Mouse (Mus musculus) embryonic facial prominence, embryonic 15.5 days (tissue): ENCODE results near the gene Sv2b. TPM values are rescaled to one million over a fixed set of nuclear protein-coding genes. Genes with fewer than 3 reads are reported as not detected.

Experiments used
- ATAC-seq: fragments of 200-750 bp; cut with Nextera tagmentation; 2 replicates; pipeline ENCODE4 v1.8.0; 2017; ENCODE audit warnings: low read depth, moderate TSS enrichment; ENCODE audit not compliant: insufficient number of reproducible peaks, low FRiP score, low TSS enrichment
- H3K27ac ChIP-seq: fragments of 300-500 bp; sonication (generic); replicated peaks from 2 replicates; pipeline ENCODE4 v1.5.1; 2015; ENCODE audit warnings: mild to moderate bottlenecking, inconsistent platforms
- H3K27me3 ChIP-seq: fragments of 300-500 bp; sonication (generic); 2 replicates; pipeline ENCODE4 v1.6.1; 2015; ENCODE audit warnings: inconsistent platforms
- H3K36me3 ChIP-seq: fragments of 300-500 bp; sonication (generic); 2 replicates; pipeline ENCODE4 v1.6.1; 2015; ENCODE audit warnings: mild to moderate bottlenecking, inconsistent platforms
- H3K4me1 ChIP-seq: fragments of 300-500 bp; sonication (generic); 2 replicates; pipeline ENCODE4 v1.6.1; 2015; ENCODE audit warnings: inconsistent platforms
- H3K4me2 ChIP-seq: fragments of 300-500 bp; sonication (generic); replicated peaks from 2 replicates; pipeline ENCODE4 v1.6.1; 2015; ENCODE audit warnings: mild to moderate bottlenecking, inconsistent platforms
- H3K4me3 ChIP-seq: fragments of 300-500 bp; sonication (generic); replicated peaks from 2 replicates; pipeline ENCODE4 v1.5.1; 2015; ENCODE audit warnings: mild to moderate bottlenecking, inconsistent platforms
- H3K9ac ChIP-seq: fragments of 300-500 bp; sonication (generic); 2 replicates; pipeline ENCODE4 v1.6.1; 2015; ENCODE audit warnings: inconsistent platforms
- H3K9me3 ChIP-seq: fragments of 300-500 bp; sonication (generic); replicated peaks from 2 replicates; pipeline ENCODE4 v1.6.1; 2016; ENCODE audit warnings: inconsistent platforms
- WGBS: fragments of 180-500 bp; shearing (Covaris S2); methylation state at CpG from one replicate; pipeline ENCODE4 v1.1.7; 2015; 5-methylcytosine and 5-hydroxymethylcytosine counted together
- polyA plus RNA-seq: library from polyadenylated mRNA; unstranded; fragments of >200 nt; fragmentation: Nextera tagmentation; extraction: Ambion mirVana; gene quantifications from 2 replicates; pipeline ENCODE4 v1.2.1, GENCODE M21; 2015

Sv2b gene
- polyA plus RNA-seq, 1 experiment from 2014 or later, result 2.3 TPM

DNA sequence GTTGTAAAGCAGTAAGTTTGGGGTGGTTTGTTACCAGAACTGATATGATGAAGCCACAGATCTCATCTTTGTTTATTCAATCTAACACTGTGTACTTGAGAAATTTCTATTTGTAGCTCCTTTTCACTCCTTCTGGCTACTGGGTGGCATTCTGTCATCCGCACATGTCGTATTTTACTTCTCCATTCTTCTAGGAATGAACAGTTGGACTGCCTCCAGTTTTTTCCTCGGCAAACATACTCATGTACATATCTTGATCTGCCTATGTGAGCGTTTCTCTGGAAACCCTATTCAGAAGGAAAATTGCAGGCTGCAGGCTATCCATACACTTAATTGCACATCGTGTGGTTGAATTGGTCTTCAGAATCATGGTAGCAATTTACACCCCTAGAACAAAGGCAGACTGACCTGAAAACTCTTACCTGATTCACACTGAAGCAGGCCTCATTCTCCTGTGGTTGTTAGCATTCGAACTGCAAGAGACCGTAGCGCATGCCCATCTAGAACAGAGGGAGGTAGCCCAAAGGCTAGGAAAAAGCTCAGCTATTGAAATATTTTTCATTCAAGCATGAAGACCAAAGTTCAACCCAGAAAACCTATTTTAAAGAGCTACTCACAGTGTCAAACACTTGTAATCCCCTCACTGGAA lies 231.4 kb downstream of the Sv2b start:
- ATAC-seq, result no peak
- no peaks in the 10 kb centered on the region for H3K27me3 ChIP-seq
- WGBS, result 58% methylated on average over 8 of the region's 8 CpGs
- H3K4me1 ChIP-seq, result no peaks in the 10 kb centered on the region
- no peaks in the 10 kb centered on the region for H3K36me3 ChIP-seq
- H3K4me2 ChIP-seq, result no peak overlapping the region
- no peak overlapping the region for H3K27ac ChIP-seq
- no peak overlapping the region for H3K4me3 ChIP-seq
- H3K9ac ChIP-seq, result no peak overlapping the region
- no peaks in the 10 kb centered on the region for H3K9me3 ChIP-seq

Other genes starting within 250 kb of the Sv2b start
- 46.1 and 47.6 TPM in 2 replicates for gene Akap13, start 146.3 kb upstream of the Sv2b start, polyA plus RNA-seq